Mouse (Mus musculus) stomach, embryonic 14.5 days (tissue): ENCODE data around the gene Bhlhe40. TPM values are rescaled to one million over a fixed set of nuclear protein-coding genes. Genes with fewer than 3 reads are reported as not detected.

Source experiments
- ATAC-seq: fragments of 200-750 bp; cut with Nextera tagmentation; 2 replicates; pipeline ENCODE4 v1.8.0; 2017; ENCODE audit warnings: low read depth, moderate TSS enrichment; ENCODE audit not compliant: insufficient number of reproducible peaks, insufficient read depth, low FRiP score
- H3K27ac ChIP-seq: fragments of 300-500 bp; sonication (generic); 2 replicates; pipeline ENCODE4 v1.5.1; 2014; ENCODE audit warnings: mild to moderate bottlenecking, low read length, moderate library complexity, mixed read lengths
- H3K27me3 ChIP-seq: fragments of 300-500 bp; sonication (generic); 2 replicates; pipeline ENCODE4 v1.6.1; 2014; ENCODE audit warnings: low read length, control low read depth, mixed read lengths; ENCODE audit not compliant: control insufficient read depth, insufficient read depth
- H3K36me3 ChIP-seq: fragments of 300-500 bp; sonication (generic); 2 replicates; pipeline ENCODE4 v1.6.1; 2014; ENCODE audit warnings: mild to moderate bottlenecking, control low read depth, low read length, moderate library complexity, mixed read lengths; ENCODE audit not compliant: control insufficient read depth, insufficient read depth
- H3K4me1 ChIP-seq: fragments of 300-500 bp; sonication (generic); 2 replicates; pipeline ENCODE4 v1.6.1; 2014; ENCODE audit warnings: low read length, control low read depth, mixed read lengths; ENCODE audit not compliant: control insufficient read depth, insufficient read depth
- H3K4me2 ChIP-seq: fragments of 300-500 bp; sonication (generic); replicated peaks from 2 replicates; pipeline ENCODE4 v1.6.1; 2014; ENCODE audit warnings: low read depth, low read length, control low read depth
- H3K4me3 ChIP-seq: fragments of 300-500 bp; sonication (generic); 2 replicates; pipeline ENCODE4 v1.5.1; 2014; ENCODE audit warnings: low read depth, low read length, control low read depth
- H3K9ac ChIP-seq: fragments of 300-500 bp; sonication (generic); replicated peaks from 2 replicates; pipeline ENCODE4 v1.6.1; 2014; ENCODE audit warnings: low read depth, mild to moderate bottlenecking, control low read depth, low read length, moderate library complexity, mixed read lengths
- H3K9me3 ChIP-seq: fragments of 300-500 bp; sonication (generic); 2 replicates; pipeline ENCODE4 v1.6.1; 2016; ENCODE audit warnings: low read depth, low read length, control low read depth; ENCODE audit not compliant: control insufficient read depth
- WGBS: fragments of 180-500 bp; shearing (Covaris S2); extraction: QIAGEN DNeasy Blood & Tissue Kit; methylation state at CpG from one replicate; pipeline ENCODE4 v1.1.7; 2014; 5-methylcytosine and 5-hydroxymethylcytosine counted together
- polyA plus RNA-seq: library from polyadenylated mRNA; unstranded; fragments of >200 nt; fragmentation: Nextera tagmentation; extraction: Ambion mirVana; gene quantifications from 2 replicates; pipeline ENCODE4 v1.2.1, GENCODE M21; 2014

Gene Bhlhe40
- polyA plus RNA-seq: 19.8 and 25.1 TPM in 2 replicates

DNA sequence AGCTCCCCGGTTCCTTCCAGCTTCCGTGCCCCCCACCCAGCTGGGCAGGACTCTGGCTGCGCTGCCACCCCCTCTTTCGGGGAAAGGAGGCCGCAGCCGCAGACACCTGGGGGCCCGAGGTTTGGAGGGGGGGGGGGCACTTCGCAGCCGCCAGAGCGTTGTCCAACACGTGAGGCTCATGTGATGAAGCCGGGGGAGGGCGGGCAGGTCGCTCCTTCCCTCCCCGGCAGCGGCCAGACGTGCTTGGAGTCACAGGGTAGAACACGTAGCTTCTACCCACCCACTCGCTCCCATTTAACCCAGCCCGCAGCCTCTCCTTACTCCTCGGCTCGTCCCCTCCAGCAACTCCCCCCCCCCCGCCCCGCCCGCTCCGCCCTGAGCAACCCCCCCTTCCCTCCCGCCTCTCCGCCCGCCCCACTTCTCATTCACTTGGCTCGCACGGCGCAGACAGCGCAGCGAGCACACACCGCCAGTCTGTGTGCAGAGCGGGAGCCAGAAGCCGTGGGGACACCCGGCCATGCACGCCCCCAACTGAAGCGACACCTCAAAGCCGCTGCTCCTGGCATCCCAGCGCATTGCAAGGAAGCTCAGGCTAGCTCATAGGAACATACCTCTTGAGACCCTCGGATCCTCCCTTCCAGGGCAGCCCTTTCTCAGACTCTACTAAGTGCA, at the start of gene Bhlhe40:
Gene Bhlhe40 (plus strand): TSS at position 424 of the 672 bp plus-strand sequence.
- peak within 1 kb of the TSS; percentile 38 for H3K4me3 ChIP-seq
- H3K9ac ChIP-seq: peak within 1 kb of the TSS; percentile 45
- H3K9me3 ChIP-seq: no peaks in the 10 kb centered on the region
- ATAC-seq: peak; percentile 88
- peak within 1 kb of the TSS; percentile 97 for H3K27ac ChIP-seq
- H3K27me3 ChIP-seq: no peaks in the 10 kb centered on the region
- H3K36me3 ChIP-seq: peaks cover 5% of the 10 kb centered on the region
- peak within 1 kb of the TSS; percentile 82 for H3K4me2 ChIP-seq
- peaks cover 6% of the 10 kb centered on the region for H3K4me1 ChIP-seq
- 0% methylated on average over 27 of the region's 43 CpGs for WGBS

- no peak for ATAC-seq
- H3K27me3 ChIP-seq: no peaks in the 10 kb centered on the region
- H3K4me2 ChIP-seq: no peak overlapping the region
- no peaks in the 10 kb centered on the region for H3K36me3 ChIP-seq
- H3K9me3 ChIP-seq: no peaks in the 10 kb centered on the region
- H3K9ac ChIP-seq: no peak overlapping the region
- WGBS: 63% methylated on average over 3 of the region's 3 CpGs
- H3K27ac ChIP-seq: no peak overlapping the region
- H3K4me1 ChIP-seq: no peaks in the 10 kb centered on the region
- no peak overlapping the region for H3K4me3 ChIP-seq
Observed at GRCm38 (mm10) chr6:108611663-108612062, 48.8 kb upstream of the Bhlhe40 start.

DNA sequence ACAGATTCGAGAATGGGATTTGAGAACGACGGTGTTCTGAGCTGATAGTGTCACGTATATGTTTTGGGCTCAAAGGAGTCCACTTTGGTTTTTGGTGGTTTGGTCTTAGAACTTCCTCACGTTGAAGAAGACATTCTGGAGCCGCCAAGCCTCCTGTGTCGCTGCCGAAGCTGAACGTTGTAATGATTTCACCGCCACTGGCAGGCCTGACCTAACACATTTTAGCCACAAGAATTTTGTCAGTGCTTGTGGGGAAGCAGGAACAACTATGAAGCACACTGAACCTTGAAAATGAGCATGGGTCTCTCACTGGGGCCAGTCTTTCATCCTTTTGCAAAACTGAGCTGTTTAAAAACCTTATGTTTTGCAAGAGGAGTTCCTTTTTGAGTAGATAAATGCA, 42.4 kb upstream of the Bhlhe40 start:
- Histone ChIP-seq H3K4me3 (no peak overlapping the region), H3K4me2 (no peak overlapping the region), H3K27ac (no peak overlapping the region), H3K27me3 (no peaks in the 10 kb centered on the region), H3K36me3 (no peaks in the 10 kb centered on the region), H3K9me3 (no peaks in the 10 kb centered on the region), H3K9ac (no peak overlapping the region), H3K4me1 (no peaks in the 10 kb centered on the region)
- WGBS: 86% methylated on average over 10 of the region's 10 CpGs
- ATAC-seq: no peak

- no peak overlapping the region for H3K4me3 ChIP-seq
- ATAC-seq: no peak
- WGBS: 84% methylated on average over 4 of the region's 4 CpGs
Observed at GRCm38 (mm10) chr6:108623028-108623565, 37.3 kb upstream of the Bhlhe40 start.

GRCm38 (mm10) chr6:108624915-108625314, 35.5 kb upstream of the Bhlhe40 start:
- H3K4me1 ChIP-seq: no peaks in the 10 kb centered on the region
- ATAC-seq: no peak

More at GRCm38 (mm10) chr6:108623028-108623565, 37.3 kb upstream of the Bhlhe40 start:
- Histone ChIP-seq H3K27ac (no peak overlapping the region), H3K36me3 (no peaks in the 10 kb centered on the region), H3K9me3 (no peaks in the 10 kb centered on the region), H3K4me2 (no peak overlapping the region), H3K4me1 (no peaks in the 10 kb centered on the region), H3K27me3 (no peaks in the 10 kb centered on the region), H3K9ac (no peak overlapping the region)

GRCm38 (mm10) chr6:108630701-108631100, 29.7 kb upstream of the Bhlhe40 start:
- H3K27ac ChIP-seq: no peak overlapping the region
- no peak for ATAC-seq

More at GRCm38 (mm10) chr6:108624915-108625314, 35.5 kb upstream of the Bhlhe40 start:
- H3K36me3 ChIP-seq: no peaks in the 10 kb centered on the region
- H3K9me3 ChIP-seq: no peaks in the 10 kb centered on the region
- no peak overlapping the region for H3K9ac ChIP-seq
- H3K27me3 ChIP-seq: no peaks in the 10 kb centered on the region
- no peak overlapping the region for H3K4me2 ChIP-seq
- H3K27ac ChIP-seq: no peak overlapping the region
- no peak overlapping the region for H3K4me3 ChIP-seq
- 95% methylated on average over 4 of the region's 4 CpGs for WGBS

GRCm38 (mm10) chr6:108638157-108638833, 22.1 kb upstream of the Bhlhe40 start:
- ATAC-seq: peak; percentile 90
- Histone ChIP-seq H3K9ac (no peak overlapping the region), H3K4me3 (no peak overlapping the region), H3K27ac (no peak overlapping the region), H3K4me2 (no peak overlapping the region), H3K4me1 (no peaks in the 10 kb centered on the region), H3K27me3 (no peaks in the 10 kb centered on the region), H3K36me3 (no peaks in the 10 kb centered on the region), H3K9me3 (no peaks in the 10 kb centered on the region)
- 74% methylated on average over 6 of the region's 6 CpGs for WGBS

More at GRCm38 (mm10) chr6:108630701-108631100, 29.7 kb upstream of the Bhlhe40 start:
- Histone ChIP-seq H3K4me2 (no peak overlapping the region), H3K4me3 (no peak overlapping the region), H3K9me3 (no peaks in the 10 kb centered on the region), H3K9ac (no peak overlapping the region), H3K27me3 (no peaks in the 10 kb centered on the region), H3K4me1 (no peaks in the 10 kb centered on the region), H3K36me3 (no peaks in the 10 kb centered on the region)

DNA sequence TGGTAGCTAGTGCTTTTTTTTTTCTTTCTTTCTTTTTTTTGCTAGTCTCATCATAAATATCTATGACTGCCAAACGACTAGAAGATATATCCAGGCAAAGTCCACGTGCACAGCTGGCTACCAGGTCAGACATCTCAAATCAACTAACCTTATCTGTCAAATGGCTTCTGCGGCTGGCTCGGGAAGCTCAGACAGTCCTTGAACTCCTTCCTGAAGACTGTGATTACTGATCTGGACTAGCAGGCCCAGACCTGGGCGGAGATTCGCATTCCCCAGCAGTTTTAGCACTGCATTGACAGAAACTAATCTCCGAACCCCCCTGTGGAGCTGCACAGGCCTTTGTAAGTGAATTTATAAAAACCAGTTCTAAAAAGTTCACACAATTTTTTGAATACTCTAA, 18.4 kb upstream of the Bhlhe40 start:
- WGBS: 70% methylated on average over 7 of the region's 7 CpGs
- Histone ChIP-seq H3K9me3 (no peaks in the 10 kb centered on the region), H3K36me3 (no peaks in the 10 kb centered on the region), H3K4me3 (no peak overlapping the region), H3K4me2 (no peak overlapping the region), H3K27me3 (no peaks in the 10 kb centered on the region), H3K4me1 (no peaks in the 10 kb centered on the region), H3K9ac (no peak overlapping the region), H3K27ac (no peak overlapping the region)
- no peak for ATAC-seq
